Mouse (Mus musculus) spleen, adult 2 months (tissue): ENCODE measurements around the gene Ola1.

Experiments used
- CTCF ChIP-seq: fragments of 200-500 bp; IDR thresholded peaks from 2 replicates; pipeline ENCODE4 v1.5.1; 2011; ENCODE audit warnings: mild to moderate bottlenecking, inconsistent platforms; ENCODE audit not compliant: insufficient read depth, insufficient read length, insufficient replicate concordance; ENCODE audit errors: extremely low read depth
- POLR2A ChIP-seq: fragments of 200-500 bp; IDR thresholded peaks from 2 replicates; pipeline ENCODE4 v1.6.1; 2011; ENCODE audit warnings: low read depth, low read length, inconsistent platforms

DNA sequence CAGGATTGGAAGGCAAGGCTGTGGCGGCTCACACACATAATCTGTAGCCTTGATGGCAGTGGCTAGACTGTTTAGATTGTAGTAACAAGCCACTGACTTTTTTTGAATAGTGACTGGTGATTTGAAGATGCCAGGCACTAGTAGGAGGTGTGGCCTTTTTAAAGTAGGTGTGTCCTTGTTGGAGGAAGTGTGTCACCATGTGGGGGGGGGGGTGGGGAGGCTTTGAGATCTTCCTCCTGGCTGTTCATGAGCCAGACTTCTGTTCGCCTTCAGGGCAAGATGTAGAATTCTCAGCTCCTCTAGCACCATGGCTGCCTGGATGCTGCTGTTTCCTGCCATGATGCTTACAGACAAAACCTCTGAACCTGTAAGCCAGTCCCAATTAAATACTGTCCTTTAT, 136.9 kb downstream of the Ola1 start:
- TF ChIP-seq POLR2A (no peak), CTCF (no peak)
